ENCODE assay signal across 23 mouse cellular contexts in the genomic region with DNA sequence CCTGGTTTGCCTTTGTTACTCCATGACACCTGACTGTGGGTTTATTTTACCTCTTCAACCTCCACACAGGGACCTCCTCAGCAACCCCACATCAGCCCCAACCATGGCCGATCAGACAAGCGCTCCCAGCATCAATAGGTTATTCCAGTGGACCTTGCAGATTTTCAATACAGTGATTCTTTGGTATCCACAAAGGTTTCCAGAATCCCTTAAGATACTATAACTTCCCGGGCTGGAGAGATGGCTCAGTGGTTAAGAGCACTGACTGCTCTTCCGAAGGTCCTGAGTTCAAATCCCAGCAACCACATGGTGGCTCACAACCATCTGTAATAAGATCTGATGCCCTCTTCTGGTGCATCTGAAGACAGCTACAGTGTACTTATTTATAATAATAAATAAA. TPM values are rescaled to one million over a fixed set of nuclear protein-coding genes. Genes with fewer than 3 reads are reported as not detected.
"Had no signal": no experiment of that assay in that cellular context is flagged by ENCODE, and none has a peak within 500 bp of the region (broad histone marks: within the 10 kb centered on the region; RNA-seq: fewer than 3 reads in every experiment).

No protein-coding gene starts in this region.

RNA-seq across cellular contexts. Expression of a gene that starts 10.1 kb away (rescaled TPM):
- total RNA-seq: common myeloid progenitor, adult 5-6 weeks; gastrocnemius, adult 18-20 months; gastrocnemius, adult 2 months; gastrocnemius, adult 8-10 months; gastrocnemius, postnatal 10 days; gastrocnemius, postnatal 14 days; gastrocnemius, postnatal 25 days; gastrocnemius, postnatal 36 days; gastrocnemius, postnatal 4 days; granulocyte monocyte progenitor cell, adult 5-6 weeks; heart, adult 18-20 months; heart, adult 2 months had no signal
- polyA plus RNA-seq: embryonic facial prominence, embryonic 10.5 days; embryonic facial prominence, embryonic 11.5 days; embryonic facial prominence, embryonic 12.5 days; embryonic facial prominence, embryonic 13.5 days; embryonic facial prominence, embryonic 14.5 days; embryonic facial prominence, embryonic 15.5 days; erythroblast, embryonic 14.5 days; forebrain, embryonic 10.5 days; forebrain, embryonic 11.5 days; forebrain, embryonic 14.5 days; heart, embryonic 10.5 days had no signal

RNA-seq across cellular contexts. Expression of a gene that starts 20.3 kb away (rescaled TPM):
- polyA plus RNA-seq: erythroblast, embryonic 14.5 days had no signal

RNA-seq across cellular contexts. Expression of a gene that starts 31.0 kb away (rescaled TPM):
- polyA plus RNA-seq: erythroblast, embryonic 14.5 days had no signal
